Mouse (Mus musculus) 3T3-L1 (cell line): ENCODE data around the gene Usp31.
A peak's percentile ranks its signal among the peaks of the same experiment; 100 is the strongest.

Experiments
- DNase-seq: peaks from one replicate; pipeline ENCODE4 v3.0.0-alpha.2; 2015; ENCODE audit warnings: low read depth, low spot score

The Usp31 gene

GRCm38 (mm10) chr7:121660705-121661104 lies 46.3 kb downstream of the Usp31 start:
- DNase-seq, result peak; percentile 83

DNA sequence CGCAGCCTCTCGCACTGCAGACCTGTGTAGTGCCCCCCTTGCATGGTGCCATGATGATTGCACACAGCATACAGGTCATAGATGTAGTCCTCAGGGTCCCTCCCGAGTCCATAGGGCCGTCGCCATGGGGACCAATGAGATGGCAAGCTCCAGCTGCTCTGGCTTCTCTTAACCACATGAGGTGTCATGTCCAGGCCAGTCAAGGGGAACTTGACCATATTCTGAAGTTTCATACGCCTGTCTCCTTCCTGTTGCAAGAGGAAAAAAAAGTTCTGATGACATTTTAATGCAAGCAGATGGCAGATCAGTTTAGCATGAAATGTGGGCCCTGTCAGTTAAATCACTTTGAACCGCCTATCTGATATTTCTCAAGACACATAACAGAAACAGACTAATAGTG lies 48.2 kb downstream of the Usp31 start:
- DNase-seq, result no peak

GRCm38 (mm10) chr7:121654675-121655074 lies 52.4 kb downstream of the Usp31 start:
- no peak for DNase-seq

GRCm38 (mm10) chr7:121652629-121653028 lies 54.4 kb downstream of the Usp31 start:
- DNase-seq, result peak; percentile 9

GRCm38 (mm10) chr7:121650724-121651123 lies 56.3 kb downstream of the Usp31 start:
- DNase-seq, result no peak

- peak; percentile 85 for DNase-seq
Measured at GRCm38 (mm10) chr7:121640998-121641762, 65.9 kb downstream of the Usp31 start.

DNA sequence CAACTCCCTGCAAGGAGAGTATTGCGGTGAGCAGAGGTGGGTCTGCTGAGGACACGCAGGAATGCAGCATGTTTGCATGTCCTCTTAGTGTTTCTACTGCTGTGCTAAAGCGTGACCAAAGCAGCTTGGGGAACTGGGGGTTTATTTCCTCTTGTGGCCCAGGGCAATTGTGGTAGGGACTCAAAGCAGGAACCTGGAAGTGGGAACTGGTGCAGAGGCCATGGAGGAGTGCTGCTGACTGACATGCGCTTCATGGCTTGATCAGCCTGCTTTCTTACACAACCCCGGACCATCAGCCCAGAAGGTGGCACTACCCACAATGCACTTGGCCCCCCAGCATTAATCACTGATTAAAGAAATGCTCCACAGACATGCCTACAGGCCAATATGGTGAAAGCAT lies 70.3 kb downstream of the Usp31 start:
- DNase-seq, result no peak

GRCm38 (mm10) chr7:121634236-121634635 lies 72.8 kb downstream of the Usp31 start:
- peak; percentile 5 for DNase-seq

DNA sequence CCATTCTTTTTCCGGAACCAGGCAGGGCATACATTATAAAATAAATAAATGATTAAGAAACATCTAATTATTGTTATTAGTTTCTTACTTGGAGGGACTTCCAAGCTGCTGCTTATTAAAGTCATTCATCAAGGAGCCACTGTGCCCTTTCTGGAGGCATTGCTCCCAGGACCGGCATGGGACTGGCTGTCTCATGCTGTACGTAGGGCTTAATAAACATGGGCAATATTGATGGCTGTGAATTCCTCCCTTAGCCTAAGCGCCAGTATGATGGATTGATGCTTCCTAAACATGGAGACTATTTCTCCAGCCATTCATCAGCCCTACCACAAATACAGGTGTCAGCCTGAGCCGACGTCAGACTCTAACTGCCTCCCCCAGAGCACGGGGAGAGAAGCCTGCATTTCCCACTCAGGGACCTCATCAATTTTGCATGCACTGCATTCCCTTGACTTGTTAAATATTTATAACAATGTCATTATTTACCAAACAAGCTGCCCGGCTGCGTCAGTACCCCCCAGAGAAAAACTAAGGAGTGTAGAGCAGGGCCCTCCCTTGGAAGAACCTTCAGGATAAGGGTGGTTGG lies 84.1 kb downstream of the Usp31 start:
- no peak for DNase-seq

DNA sequence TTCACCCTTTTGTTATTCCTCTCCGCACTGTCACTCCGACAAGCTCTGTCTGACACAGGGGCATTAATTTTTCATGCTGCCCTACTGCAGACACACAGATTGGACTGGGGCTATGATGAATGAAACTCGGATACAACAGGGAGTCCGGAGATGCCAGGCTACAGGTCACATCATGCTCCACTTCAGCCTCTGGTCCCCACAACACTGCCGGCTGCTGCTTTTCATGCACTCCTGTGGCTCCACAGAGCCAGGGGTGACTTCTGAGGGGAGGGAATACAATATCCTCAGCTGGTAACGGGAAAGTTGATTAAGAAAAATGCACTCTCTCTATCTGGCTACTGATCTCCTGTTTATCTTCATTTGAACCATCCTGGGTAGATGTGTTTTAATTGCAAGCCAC lies 84.6 kb downstream of the Usp31 start:
- DNase-seq, result no peak

GRCm38 (mm10) chr7:121601697-121602096 lies 105.4 kb downstream of the Usp31 start:
- peak; percentile 37 for DNase-seq

DNA sequence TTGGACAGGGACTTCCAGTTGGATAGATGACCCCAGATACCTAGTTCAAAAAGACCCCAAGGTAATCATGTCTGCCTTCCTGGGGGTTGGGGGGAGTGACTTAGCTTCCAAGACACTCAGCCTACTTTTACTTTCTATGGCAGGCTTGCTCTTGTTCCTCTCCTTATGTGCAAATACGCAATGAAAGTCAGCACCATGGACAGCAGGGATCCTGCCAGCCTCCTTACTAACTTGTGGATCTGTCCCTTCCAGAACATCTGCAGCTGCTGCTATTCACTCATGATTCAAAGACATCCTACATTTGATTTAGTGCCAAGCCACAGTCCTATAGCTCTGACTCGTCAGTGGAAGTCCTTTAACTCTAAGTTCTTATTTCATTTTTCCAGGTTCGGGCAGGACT lies 110.7 kb downstream of the Usp31 start:
- peak; percentile 64 for DNase-seq

GRCm38 (mm10) chr7:121595496-121595895 lies 111.6 kb downstream of the Usp31 start:
- no peak for DNase-seq

DNA sequence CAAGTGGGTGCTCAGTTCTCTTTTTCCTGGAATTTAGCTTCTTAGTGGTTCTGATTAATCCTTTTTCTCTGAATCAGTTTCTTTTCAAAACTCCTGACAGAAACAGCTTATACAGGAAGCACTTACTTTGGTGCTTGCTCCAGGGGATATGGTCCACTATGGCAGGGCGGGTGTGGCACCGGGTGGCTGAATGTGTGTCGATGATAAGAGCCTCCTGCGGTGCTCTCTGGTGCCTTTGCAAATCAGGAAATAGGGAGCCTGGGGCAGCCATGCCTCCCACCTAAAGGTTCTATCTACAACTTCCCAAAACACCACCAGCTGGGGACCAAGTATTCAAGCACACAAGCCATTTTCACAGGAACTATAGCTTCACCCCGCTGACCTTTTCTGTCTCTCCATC lies 112.0 kb downstream of the Usp31 start:
- DNase-seq, result no peak

DNA sequence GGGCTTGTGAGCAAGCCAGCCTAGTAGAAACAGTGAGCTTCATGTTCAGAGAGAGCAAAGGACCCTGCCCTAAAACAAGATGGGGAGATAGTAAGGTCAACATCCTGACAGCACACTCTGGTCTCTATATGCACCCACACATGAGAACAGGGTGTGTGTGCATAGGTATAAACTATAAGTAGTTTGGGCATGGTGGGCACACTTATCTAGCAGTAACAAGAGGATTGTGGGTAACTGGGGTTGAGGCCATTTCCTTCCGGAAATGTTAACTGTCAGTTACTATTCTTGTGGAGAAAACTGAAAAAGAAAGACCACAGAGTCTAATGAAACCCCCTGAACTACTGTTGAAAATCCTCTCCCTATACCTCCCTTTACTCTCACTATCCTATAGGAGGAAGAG lies 112.4 kb downstream of the Usp31 start:
- DNase-seq, result no peak
